Mouse (Mus musculus) 3T3-L1 (cell line): ENCODE data around the gene Cd19.
"Not testable (repeated sequence)": the region's sequence is repeated elsewhere in the genome, so short reads cannot be mapped to it uniquely, and the experiment has no call there.

Source experiments
- DNase-seq: peaks from one replicate; pipeline ENCODE4 v3.0.0-alpha.2; 2015; ENCODE audit warnings: low read depth, low spot score

Cd19 gene

GRCm38 (mm10) chr7:126435801-126436200, 21.1 kb upstream of the Cd19 start:
- DNase-seq, result no peak

GRCm38 (mm10) chr7:126434726-126435125, 20.0 kb upstream of the Cd19 start:
- DNase-seq, result no peak

GRCm38 (mm10) chr7:126430167-126430566, 15.5 kb upstream of the Cd19 start:
- DNase-seq, result no peak

- DNase-seq, result no peak
Observed at GRCm38 (mm10) chr7:126429503-126429898, 14.8 kb upstream of the Cd19 start.

GRCm38 (mm10) chr7:126428631-126429502, 14.2 kb upstream of the Cd19 start, which contains the start of gene Rabep2:
Gene Rabep2, plus strand, starts transcription at chr7:126428759.
- DNase-seq, result peak; percentile 87

GRCm38 (mm10) chr7:126428154-126428553, 13.5 kb upstream of the Cd19 start:
- DNase-seq, result no peak

- DNase-seq, result peak; percentile 17
Observed at GRCm38 (mm10) chr7:126427323-126427860, 12.7 kb upstream of the Cd19 start.

- no peak for DNase-seq
Observed at GRCm38 (mm10) chr7:126424161-126424560, 9.5 kb upstream of the Cd19 start.

- no peak for DNase-seq
Observed at GRCm38 (mm10) chr7:126421756-126422155, 7.1 kb upstream of the Cd19 start.

- peak; percentile 64 for DNase-seq
Observed at GRCm38 (mm10) chr7:126418496-126418895, 3.8 kb upstream of the Cd19 start.

GRCm38 (mm10) chr7:126417606-126418005, 2.9 kb upstream of the Cd19 start:
- DNase-seq, result no peak

GRCm38 (mm10) chr7:126417045-126417444, 2.4 kb upstream of the Cd19 start:
- DNase-seq, result no peak

- no peak for DNase-seq
Observed at GRCm38 (mm10) chr7:126416615-126417014, 1.9 kb upstream of the Cd19 start.

- no peak for DNase-seq
Observed at GRCm38 (mm10) chr7:126411061-126411460, 3.6 kb downstream of the Cd19 start.

GRCm38 (mm10) chr7:126408686-126409085, 6.0 kb downstream of the Cd19 start:
- peak; percentile 52 for DNase-seq

GRCm38 (mm10) chr7:126402518-126402917, 12.2 kb downstream of the Cd19 start:
- DNase-seq, result not testable (repeated sequence)

GRCm38 (mm10) chr7:126399548-126399947, 15.1 kb downstream of the Cd19 start:
- DNase-seq, result peak; percentile 80

GRCm38 (mm10) chr7:126397822-126398221, 16.9 kb downstream of the Cd19 start:
- no peak for DNase-seq

- DNase-seq, result no peak
Observed at GRCm38 (mm10) chr7:126397221-126397620, 17.5 kb downstream of the Cd19 start.

GRCm38 (mm10) chr7:126396298-126397119, 18.2 kb downstream of the Cd19 start, which contains the start of gene Nfatc2ip:
Gene Nfatc2ip, minus strand, starts transcription at chr7:126396737.
- DNase-seq, result peak; percentile 98

- DNase-seq, result not testable (repeated sequence)
Observed at GRCm38 (mm10) chr7:126392086-126392884, 22.4 kb downstream of the Cd19 start.
